Mouse (Mus musculus) urinary bladder, postnatal 10 days (tissue): ENCODE results near the gene Gm1043.

Experiments
- DNase-seq: peaks from one replicate; pipeline ENCODE4 v3.0.0; 2022; ENCODE audit warnings: low spot score

Gene Gm1043

DNA sequence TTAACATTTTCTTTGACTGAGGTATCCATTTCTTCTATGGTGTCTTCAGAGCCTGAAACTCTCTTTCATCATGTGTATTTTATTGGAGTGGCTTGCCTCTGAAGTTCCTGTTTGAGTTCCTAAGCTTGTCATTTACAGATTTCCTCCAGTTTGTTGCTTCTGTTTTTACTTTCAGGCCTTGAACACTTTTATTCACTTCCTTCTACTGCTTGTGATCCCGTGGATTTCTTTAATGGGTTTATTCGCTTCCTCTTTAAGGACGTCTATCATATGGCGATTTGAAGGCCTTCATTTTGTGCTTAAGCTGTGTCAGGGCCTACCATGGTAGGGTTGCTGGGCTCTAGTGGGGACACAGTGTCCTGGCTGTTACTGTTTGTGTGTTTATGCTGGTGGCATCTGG, 11.5 kb upstream of the Gm1043 start:
- DNase-seq = no peak

- no peak for DNase-seq
These were observed 8.4 kb upstream of the Gm1043 start for GRCm38 (mm10) chr5:37076692-37077329.

GRCm38 (mm10) chr5:37077330-37077698, 7.9 kb upstream of the Gm1043 start:
- DNase-seq = no peak

- DNase-seq = no peak
These were observed 5.7 kb upstream of the Gm1043 start for GRCm38 (mm10) chr5:37079484-37079883.

DNA sequence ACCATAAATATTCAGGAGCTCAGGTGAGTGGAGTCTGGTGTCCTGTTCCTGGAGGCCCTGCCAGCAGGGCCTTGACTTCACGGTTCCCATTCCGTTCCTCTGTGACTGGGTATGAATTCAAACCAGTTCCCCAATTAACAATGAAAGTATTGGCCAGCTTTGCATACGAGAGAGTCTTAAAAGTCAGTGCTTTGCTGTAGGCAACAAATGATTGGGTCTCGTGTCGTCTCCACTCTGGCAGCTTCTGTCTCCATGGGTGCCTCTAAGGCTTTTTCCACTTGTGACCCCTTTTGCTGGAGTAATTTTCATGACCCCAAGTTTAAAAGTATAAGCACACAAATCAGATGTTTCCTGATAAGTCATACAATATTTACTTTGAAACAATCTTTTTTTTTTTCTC, 4.6 kb upstream of the Gm1043 start:
- no peak for DNase-seq

DNA sequence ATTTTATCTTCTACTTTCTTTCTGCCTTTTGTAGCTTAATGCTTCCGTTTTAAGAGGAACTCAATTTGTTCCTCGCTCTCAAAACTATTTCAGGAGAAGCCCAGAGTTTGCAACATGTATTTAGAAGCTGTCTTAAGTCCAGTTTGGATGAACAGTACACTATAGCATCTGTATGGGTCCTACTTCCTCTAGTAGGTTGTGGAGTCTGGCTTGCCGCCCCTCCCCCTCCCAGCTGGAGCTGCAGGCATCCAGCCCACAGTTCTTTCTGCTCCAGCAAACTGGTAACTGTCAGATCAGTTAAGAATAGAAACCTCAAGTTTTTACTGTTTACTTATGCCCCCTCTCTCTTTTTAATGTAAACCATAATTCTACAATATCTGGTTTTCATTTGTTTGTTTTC, 2.8 kb upstream of the Gm1043 start:
- DNase-seq = no peak

DNA sequence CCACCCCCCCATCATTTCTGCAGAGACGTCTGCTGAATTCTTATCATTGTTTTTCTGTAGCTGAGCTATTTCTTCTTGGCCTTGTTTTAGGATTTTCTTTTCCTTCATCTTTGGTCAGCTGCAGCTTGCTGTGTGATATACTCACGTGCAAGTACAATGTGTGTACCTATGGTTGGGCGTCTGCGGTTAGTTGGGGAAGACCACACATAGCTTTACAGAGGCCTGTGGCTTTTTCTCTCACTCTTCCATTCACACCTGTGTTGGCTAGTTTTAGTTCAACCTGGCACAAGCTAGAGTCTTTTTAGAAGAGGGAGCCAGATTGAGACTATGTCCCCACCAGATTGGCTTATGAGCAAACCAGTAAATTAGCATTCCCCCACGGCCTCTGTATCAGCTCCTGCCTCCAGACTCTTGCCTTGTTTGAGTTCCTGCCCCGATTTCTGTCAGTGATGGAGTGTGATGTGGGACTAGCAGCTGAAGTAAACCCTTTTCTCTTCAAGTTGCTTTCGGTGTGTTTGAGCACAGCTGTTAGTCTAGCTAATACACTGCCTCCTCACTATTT, 1.9 kb upstream of the Gm1043 start:
- DNase-seq = no peak

DNA sequence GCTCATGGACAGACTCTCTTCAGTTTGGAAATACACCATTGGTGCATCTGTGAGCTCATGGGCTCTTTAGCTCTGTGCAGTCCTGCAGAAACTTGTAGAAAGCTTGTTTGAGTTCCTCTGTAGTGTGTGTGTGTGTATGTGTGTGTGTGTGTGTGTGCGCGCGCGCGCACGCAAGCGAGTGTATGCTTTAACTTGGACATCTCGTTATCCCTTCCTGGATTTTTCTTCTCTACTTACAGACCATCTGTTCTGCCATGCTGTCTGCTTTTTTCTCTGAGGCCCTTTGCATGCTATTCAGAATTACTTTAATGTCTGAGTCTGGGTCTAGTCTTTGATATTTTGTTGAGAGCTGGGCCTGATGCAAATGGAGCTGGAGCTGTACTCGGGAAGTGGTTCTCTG, 1.3 kb upstream of the Gm1043 start:
- no peak for DNase-seq

- DNase-seq = no peak
These were observed 748 bp downstream of the Gm1043 start for GRCm38 (mm10) chr5:37085918-37086317.

- no peak for DNase-seq
These were observed 2.6 kb downstream of the Gm1043 start for GRCm38 (mm10) chr5:37087786-37088185.

DNA sequence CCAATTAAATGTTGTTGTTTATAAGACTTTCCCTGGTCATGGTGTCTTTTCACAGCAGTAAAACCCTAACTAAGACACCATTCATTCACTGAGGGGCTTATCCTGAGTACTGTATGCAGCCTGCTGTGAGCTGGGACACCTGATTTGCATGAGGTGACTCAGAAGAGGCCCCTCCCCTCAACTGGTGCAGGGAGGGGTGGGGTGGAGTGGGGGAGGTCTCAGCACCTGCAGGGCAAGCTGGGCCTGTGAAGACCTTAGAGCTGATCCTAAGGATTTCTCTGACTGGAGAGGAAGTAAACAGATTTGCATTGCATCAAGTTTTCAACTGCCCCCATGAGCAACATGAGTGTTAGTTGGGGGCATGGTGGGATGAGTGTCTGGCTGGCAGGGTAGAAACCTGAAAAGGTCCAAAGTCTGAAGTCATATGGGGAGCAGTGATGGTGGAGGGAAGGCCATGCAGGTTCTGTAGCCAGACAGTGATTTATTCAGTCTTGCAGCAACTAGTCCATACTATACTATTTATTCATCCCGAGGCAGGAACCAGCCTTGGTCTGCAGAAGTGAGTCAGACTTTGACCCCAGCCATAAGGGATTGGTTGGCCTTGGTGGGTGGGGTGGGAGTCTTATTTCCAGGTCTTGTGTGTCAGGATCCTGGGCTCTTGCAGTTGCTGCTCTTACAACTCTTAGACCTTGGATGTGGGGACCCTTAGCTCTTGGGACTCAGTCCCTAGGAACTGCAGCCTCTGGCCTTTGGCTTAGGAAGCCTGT, 3.4 kb downstream of the Gm1043 start:
- DNase-seq = no peak

DNA sequence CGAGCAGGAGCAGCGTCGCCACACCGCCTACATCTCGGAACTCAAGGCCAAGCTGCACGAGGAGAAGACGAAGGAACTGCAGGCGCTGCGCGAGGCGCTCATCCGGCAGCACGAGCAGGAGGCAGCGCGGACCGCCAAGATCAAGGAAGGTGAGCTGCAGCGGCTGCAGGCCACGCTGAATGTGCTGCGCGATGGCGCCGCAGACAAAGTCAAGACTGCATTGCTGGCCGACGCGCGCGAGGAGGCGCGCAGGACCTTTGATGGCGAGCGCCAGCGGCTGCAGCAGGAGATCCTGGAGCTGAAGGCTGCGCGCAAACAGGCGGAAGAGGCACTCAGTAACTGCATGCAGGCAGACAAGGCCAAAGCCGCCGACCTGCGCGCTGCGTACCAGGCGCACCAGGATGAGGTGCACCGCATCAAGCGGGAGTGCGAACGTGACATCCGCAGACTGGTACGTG, 6.0 kb downstream of the Gm1043 start:
- no peak for DNase-seq

GRCm38 (mm10) chr5:37094941-37095340, 9.8 kb downstream of the Gm1043 start:
- no peak for DNase-seq

GRCm38 (mm10) chr5:37097591-37097990, 12.4 kb downstream of the Gm1043 start:
- DNase-seq = no peak

DNA sequence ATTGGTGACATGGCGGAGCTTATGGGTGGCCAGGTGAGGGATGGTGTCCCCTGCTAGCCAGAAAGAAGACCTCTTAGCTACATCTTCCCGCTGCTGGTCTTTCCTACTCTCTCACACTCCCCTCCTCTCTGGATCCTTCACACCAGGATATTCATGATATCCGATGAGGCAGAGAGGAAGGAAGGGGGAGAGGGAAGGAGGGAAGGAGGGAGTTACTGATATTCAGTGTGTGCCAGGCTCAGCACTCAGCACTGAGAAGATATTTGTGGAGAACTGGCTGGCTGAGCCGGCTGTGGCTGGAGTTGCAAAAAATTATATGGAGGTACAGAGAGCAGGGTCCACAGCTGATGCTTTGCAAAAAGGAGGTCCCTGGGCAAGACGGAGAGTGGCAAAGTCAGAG, 15.6 kb downstream of the Gm1043 start:
- no peak for DNase-seq

- no peak for DNase-seq
These were observed 16.5 kb downstream of the Gm1043 start for GRCm38 (mm10) chr5:37101631-37102030.

DNA sequence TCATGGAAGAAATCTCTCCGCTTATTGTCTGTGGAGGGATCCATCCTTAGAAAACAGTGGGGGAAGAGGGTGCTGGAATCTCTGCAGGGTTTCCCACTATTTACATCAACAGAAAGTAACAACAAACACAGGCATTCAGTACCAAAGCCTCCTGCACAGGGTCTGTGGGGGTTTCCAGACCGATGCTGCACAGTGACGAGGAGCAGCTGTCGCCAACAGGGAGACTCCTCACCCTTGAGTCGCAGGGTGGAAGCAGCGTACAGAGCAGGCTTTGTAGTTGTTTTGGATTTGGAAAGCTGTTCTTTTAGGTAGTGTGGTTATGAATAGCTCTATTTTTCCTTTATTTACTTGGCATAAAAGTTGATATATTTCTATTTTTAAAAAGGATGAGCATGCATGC, 16.9 kb downstream of the Gm1043 start:
- DNase-seq = no peak

GRCm38 (mm10) chr5:37105531-37106456, 20.6 kb downstream of the Gm1043 start:
- no peak for DNase-seq

DNA sequence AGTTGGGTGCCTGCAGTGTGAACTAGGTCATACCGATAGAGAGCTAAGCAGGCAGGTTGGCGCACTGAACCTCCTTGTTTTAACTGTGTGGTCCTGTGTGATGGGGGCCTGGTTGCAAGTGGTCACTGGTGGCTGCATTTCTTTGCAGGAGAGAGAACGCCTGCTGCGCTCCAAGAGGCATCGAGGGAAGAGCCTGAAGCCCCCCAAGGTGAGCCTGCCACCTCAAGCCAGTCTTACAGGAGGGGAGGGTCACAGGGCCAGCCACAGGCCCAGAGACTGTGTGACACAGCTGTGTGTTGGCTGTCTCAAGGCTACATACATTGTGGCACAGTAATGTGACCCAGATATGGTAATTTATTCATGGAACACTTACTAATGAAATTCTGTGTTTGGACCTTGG, 21.9 kb downstream of the Gm1043 start:
- DNase-seq = no peak

DNA sequence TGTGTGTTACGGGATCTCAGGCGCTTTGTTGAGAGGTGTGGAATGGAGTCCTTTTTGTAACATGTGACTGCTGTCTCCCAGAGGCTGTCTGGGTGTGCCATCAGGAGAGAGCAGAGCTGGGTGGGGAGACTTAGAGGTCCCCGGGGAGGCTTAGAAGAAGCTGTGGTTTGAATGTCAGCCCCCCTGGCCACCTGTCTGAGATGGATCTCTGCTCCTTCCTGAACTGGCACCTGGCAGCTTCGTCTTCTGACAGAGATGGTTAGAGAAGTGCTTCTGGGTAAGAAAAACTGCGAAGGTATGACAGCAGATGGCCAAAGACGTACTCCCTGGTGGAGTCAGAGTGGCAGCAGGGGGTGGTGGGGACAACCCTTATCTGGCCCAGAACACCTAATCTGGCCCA, 22.4 kb downstream of the Gm1043 start:
- DNase-seq = no peak

- DNase-seq = no peak
These were observed 24.2 kb downstream of the Gm1043 start for GRCm38 (mm10) chr5:37109280-37109849.

GRCm38 (mm10) chr5:37112389-37112788, 27.2 kb downstream of the Gm1043 start:
- DNase-seq = no peak
